Mouse (Mus musculus) cortical plate, adult 2 months (tissue): ENCODE data around the gene Krba1.

Experiments
- CTCF ChIP-seq: fragments of 200-500 bp; IDR thresholded peaks from 2 replicates; pipeline ENCODE4 v1.5.1; 2011; ENCODE audit warnings: mild to moderate bottlenecking, control low read depth, low read length; ENCODE audit not compliant: insufficient read depth; ENCODE audit errors: extremely low read depth
- POLR2A ChIP-seq: fragments of 200-500 bp; IDR thresholded peaks from 2 replicates; pipeline ENCODE4 v1.6.1; 2011; ENCODE audit warnings: mild to moderate bottlenecking, low read length, control low read depth; ENCODE audit not compliant: insufficient read depth; ENCODE audit errors: extremely low read depth

GRCm38 (mm10) chr6:48446256-48446655 lies 50.9 kb downstream of the Krba1 start:
- TF ChIP-seq CTCF (no peak), POLR2A (no peak)
